Mouse (Mus musculus): Measurements from ENCODE around the gene Tomm40. TPM values are rescaled to one million over a fixed set of nuclear protein-coding genes. Genes with fewer than 3 reads are reported as not detected.
A peak's percentile ranks its signal among the peaks of the same experiment; 100 is the strongest.

The Tomm40 gene
- polyA plus RNA-seq, 1 experiment from 2014 or later: 244 TPM

DNA sequence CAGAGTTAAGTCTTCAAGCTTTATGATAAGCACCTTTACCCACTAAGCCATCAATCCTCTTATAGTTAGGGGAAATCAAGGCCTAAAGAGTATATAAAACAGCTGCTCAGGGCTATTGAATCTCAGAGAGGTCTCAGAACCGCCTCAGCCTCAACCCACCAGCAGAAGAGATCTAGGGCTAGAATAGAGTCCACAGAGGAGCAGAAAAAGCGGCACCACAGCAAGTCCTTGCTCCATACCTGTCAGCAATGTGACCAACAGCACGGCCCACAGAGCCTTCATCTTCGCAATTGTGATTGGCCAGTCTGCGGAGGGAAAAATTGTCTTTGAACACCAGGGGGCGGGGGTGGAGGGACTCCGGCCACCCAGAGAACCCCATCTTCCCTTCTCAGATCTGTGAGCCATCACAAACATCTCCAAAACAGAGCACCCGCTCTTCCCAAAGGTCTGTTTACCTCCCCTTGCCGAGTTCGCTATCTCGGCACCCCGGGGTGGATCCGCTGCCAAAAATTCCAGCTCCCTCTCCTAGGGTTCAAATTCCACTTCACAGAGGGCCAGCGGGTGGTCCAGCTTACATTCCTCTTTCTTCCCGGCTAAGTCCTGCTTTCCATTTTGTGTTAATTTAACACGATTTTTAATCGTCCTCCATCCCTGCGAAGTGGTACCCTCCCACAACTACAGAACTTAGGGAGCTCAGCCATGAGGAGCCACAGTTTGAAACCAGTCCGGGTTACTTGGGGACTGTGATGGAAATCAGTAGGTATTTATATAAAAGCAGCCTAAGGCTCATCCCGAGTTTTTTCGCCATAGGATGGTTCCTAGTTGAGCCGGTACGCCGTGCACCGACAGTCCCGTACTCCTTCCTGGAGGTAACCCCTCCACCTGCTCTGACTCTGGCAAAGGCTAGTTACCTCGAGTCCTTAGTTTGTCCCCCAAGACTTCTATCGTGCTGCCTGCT is 17.0 kb downstream of the Tomm40 start:
- WGBS: 3% methylated on average over 28 of the region's 28 CpGs
- Histone ChIP-seq H3K4me3 (peak overlapping the region; percentile 50), H3K36me3 (peaks cover 33% of the 10 kb centered on the region), H3K27ac (peak overlapping the region; percentile 73), H3K27me3 (ENCODE audit: low read depth, poor library complexity, severe bottlenecking) (no peaks in the 10 kb centered on the region), H3K9me3 (replicated peaks) (peaks cover 3% of the 10 kb centered on the region; the same call in 1 of the 2 replicates), H3K4me1 (peaks cover 39% of the 10 kb centered on the region)
- peak; percentile 63 for DNase-seq (ENCODE audit: low spot score)

DNA sequence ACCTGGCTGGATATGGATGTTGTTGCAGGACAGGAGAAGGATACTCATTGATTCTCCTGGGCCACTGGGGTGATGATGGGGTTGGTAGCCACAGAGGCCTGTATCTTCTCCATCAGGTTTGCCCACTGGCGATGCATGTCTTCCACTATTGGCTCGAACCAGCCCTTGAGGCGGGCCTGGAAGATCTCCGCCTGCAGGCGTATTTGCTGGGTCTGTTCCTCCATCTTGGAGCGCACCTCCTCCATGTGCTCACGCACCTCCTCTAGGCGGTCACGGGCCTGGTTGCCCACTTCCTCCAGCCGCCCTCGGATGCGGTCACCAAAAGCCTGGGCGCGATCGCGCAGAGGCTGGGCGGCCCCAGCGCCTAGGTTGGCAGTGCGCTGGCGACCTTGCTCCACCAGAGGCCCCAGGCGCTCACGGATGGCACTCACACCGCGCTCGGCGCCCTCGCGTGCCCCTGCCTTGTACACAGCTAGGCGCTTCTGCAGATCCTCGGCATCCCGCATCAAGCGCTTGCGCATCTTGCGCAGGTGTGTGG is 18.8 kb downstream of the Tomm40 start:
- Histone ChIP-seq H3K9me3 (replicated peaks) (peaks cover 3% of the 10 kb centered on the region; the same call in 1 of the 2 replicates), H3K4me1 (peaks cover 47% of the 10 kb centered on the region), H3K27me3 (ENCODE audit: low read depth, poor library complexity, severe bottlenecking) (no peaks in the 10 kb centered on the region), H3K4me3 (no peak overlapping the region), H3K36me3 (peaks cover 14% of the 10 kb centered on the region), H3K27ac (no peak overlapping the region)
- 91% methylated on average over 34 of the region's 34 CpGs for WGBS
- no peak for DNase-seq (ENCODE audit: low spot score)

GRCm38 (mm10) chr7:19695881-19696280 is 19.4 kb downstream of the Tomm40 start:
- Histone ChIP-seq H3K27ac (no peak overlapping the region), H3K4me1 (peaks cover 43% of the 10 kb centered on the region), H3K4me3 (no peak overlapping the region), H3K36me3 (peaks cover 13% of the 10 kb centered on the region), H3K27me3 (ENCODE audit: low read depth, poor library complexity, severe bottlenecking) (no peaks in the 10 kb centered on the region), H3K9me3 (replicated peaks) (peaks cover 3% of the 10 kb centered on the region; the same call in 1 of the 2 replicates)
- no peak for DNase-seq (ENCODE audit: low spot score)
- WGBS: 81% methylated on average over 6 of the region's 6 CpGs

- no peak overlapping the region for H3K4me3 ChIP-seq
- no peak for DNase-seq (ENCODE audit: low spot score)
- H3K36me3 ChIP-seq: peaks cover 13% of the 10 kb centered on the region
- no peaks in the 10 kb centered on the region for H3K27me3 ChIP-seq (ENCODE audit: low read depth, poor library complexity, severe bottlenecking)
- H3K4me1 ChIP-seq: peaks cover 41% of the 10 kb centered on the region
- 50% methylated on average over 8 of the region's 8 CpGs for WGBS
- peaks cover 3% of the 10 kb centered on the region; the same call in 1 of the 2 replicates for H3K9me3 ChIP-seq (replicated peaks)
- H3K27ac ChIP-seq: no peak overlapping the region; the same call in 1 of the 2 replicates
Measured at GRCm38 (mm10) chr7:19695213-19695594, 20.0 kb downstream of the Tomm40 start.

- Histone ChIP-seq H3K4me1 (peaks cover 37% of the 10 kb centered on the region), H3K27ac (peak overlapping the region; percentile 44; the same call in 1 of the 2 replicates), H3K9me3 (replicated peaks) (peaks cover 3% of the 10 kb centered on the region; the same call in 1 of the 2 replicates), H3K36me3 (peaks cover 13% of the 10 kb centered on the region), H3K27me3 (ENCODE audit: low read depth, poor library complexity, severe bottlenecking) (no peaks in the 10 kb centered on the region), H3K4me3 (no peak overlapping the region)
- 88% methylated on average over 10 of the region's 10 CpGs for WGBS
- DNase-seq (ENCODE audit: low spot score): no peak
Measured at GRCm38 (mm10) chr7:19694336-19695212, 20.7 kb downstream of the Tomm40 start.

- Histone ChIP-seq H3K27me3 (ENCODE audit: low read depth, poor library complexity, severe bottlenecking) (no peaks in the 10 kb centered on the region), H3K36me3 (peaks cover 13% of the 10 kb centered on the region), H3K4me1 (peaks cover 25% of the 10 kb centered on the region), H3K4me3 (peak overlapping the region; percentile 7; the same call in 1 of the 2 replicates), H3K9me3 (replicated peaks) (peaks cover 3% of the 10 kb centered on the region; the same call in 1 of the 2 replicates), H3K27ac (peak overlapping the region; percentile 75)
- DNase-seq (ENCODE audit: low spot score): no peak
- WGBS: 23% methylated on average over 10 of the region's 10 CpGs
Measured at GRCm38 (mm10) chr7:19693421-19693820, 21.8 kb downstream of the Tomm40 start.

DNA sequence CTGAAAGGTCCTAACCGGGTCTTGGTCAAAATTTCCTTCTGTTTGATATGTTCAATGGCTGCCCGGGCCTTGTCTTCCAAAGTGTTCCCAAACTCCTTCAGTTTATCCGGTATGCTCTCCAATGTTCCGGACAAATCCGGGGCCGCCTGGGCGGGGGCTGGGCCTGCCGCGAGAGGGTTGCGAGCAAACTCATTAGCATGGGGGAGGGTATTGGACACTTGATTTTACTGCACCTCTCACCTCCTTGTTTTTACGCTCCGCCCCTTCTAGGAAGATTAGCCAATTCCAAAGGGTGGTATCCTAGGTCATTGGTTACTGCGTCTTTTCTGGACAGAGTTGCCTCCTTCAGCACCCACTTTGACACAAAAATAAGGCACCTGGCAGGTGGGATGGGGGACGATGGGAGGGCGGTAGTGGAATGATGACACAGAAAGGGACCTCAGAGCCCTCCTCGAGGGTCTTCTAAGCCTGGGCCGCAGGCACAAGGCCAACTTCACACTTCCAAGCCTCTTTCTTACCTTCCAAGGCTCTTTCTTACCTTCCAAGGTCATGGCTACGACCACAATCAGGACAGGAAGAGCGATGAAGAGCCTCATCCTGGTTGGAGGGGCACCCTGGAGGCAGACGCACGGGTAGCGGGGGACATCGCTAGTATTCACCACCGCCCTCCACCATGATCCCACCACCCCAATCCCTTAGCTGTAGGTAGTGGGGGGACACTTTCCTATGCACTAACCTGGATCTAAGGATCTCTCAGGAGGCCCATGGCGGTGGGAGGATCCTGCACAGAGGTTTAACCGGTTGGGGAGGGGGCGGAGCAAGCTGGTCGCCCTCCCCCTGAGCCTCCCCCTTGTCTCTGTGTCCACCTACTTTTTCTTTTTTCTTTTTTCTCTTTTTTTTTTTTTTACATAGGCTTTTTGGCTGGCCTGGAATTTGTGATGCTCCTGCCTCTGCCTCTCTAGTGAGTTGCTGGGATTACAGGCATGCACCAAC is 23.1 kb downstream of the Tomm40 start, which contains the start of gene Apoc1:
Gene Apoc1, minus strand, starts transcription at position 788 of the 993 bp plus-strand sequence.
- peak within 1 kb of the TSS; percentile 14; the same call in 1 of the 2 replicates for H3K4me3 ChIP-seq
- peak within 1 kb of the TSS; percentile 75 for H3K27ac ChIP-seq
- WGBS: 36% methylated on average over 28 of the region's 28 CpGs

GRCm38 (mm10) chr7:19691434-19691833 is 23.8 kb downstream of the Tomm40 start:
- no peaks in the 10 kb centered on the region for H3K9me3 ChIP-seq (replicated peaks)
- peaks cover 23% of the 10 kb centered on the region for H3K4me1 ChIP-seq
- no peak overlapping the region for H3K27ac ChIP-seq
- 0 out of 2 replicates have a peak overlapping the region, but pooled peaks have one; percentile 14 for H3K4me3 ChIP-seq
- WGBS: 75% methylated on average over 6 of the region's 6 CpGs
- H3K36me3 ChIP-seq: peaks cover 7% of the 10 kb centered on the region
- no peak for DNase-seq (ENCODE audit: low spot score)
- no peaks in the 10 kb centered on the region for H3K27me3 ChIP-seq (ENCODE audit: low read depth, poor library complexity, severe bottlenecking)

More for the DNA sequence above, 23.1 kb downstream of the Tomm40 start, which contains the start of gene Apoc1:
- H3K4me1 ChIP-seq: peaks cover 18% of the 10 kb centered on the region
- peaks cover 13% of the 10 kb centered on the region for H3K36me3 ChIP-seq
- H3K27me3 ChIP-seq (ENCODE audit: low read depth, poor library complexity, severe bottlenecking): no peaks in the 10 kb centered on the region
- no peak for DNase-seq (ENCODE audit: low spot score)
- H3K9me3 ChIP-seq (replicated peaks): peaks cover 3% of the 10 kb centered on the region; the same call in 1 of the 2 replicates

DNA sequence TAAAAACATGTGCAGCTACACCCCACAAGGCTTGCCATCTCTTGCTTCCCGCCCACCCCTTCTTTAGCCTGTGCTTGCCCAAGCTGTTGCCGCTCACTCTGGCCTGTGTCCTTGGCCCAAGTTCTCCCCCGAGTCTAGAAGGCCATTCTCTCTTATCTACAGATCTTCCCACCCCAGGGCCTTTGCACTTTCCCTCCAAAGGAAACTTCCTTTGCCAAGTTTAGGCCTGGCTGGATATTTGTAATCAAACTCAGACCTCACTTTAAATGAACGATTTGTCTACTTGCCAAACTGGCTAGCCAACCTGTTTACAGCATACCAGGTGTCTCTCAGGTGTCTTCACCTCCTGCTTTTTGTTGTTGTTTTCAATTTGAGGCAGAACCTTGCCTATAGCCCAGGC is 24.4 kb downstream of the Tomm40 start:
- H3K4me3 ChIP-seq: no peak overlapping the region
- peaks cover 23% of the 10 kb centered on the region for H3K4me1 ChIP-seq
- WGBS: 91% methylated on average over 4 of the region's 4 CpGs
- H3K36me3 ChIP-seq: peaks cover 1% of the 10 kb centered on the region; the same call in 1 of the 2 replicates
- H3K9me3 ChIP-seq (replicated peaks): no peaks in the 10 kb centered on the region
- DNase-seq (ENCODE audit: low spot score): no peak
- no peaks in the 10 kb centered on the region for H3K27me3 ChIP-seq (ENCODE audit: low read depth, poor library complexity, severe bottlenecking)
- H3K27ac ChIP-seq: no peak overlapping the region

DNA sequence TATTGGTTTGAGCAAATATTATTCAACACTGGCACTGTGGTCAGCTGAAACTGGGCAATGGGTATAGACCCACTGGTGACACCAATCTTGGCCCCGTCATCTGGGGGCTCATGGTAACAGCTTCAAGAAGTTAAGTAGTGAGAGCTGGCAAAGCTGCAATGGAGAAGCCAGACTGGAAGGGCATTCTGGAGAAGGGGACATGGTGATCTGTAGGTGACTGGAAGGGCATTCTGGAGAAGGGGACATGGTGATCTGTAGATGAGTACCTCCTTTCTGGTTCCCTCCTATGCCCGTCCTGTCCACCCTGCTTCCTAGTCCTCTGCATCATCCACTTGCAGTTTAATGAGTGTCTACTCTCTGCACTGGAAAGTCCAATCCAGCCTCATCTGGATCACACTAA is 26.6 kb downstream of the Tomm40 start:
- WGBS: 94% methylated on average over 2 of the region's 2 CpGs
- Histone ChIP-seq H3K36me3 (no peaks in the 10 kb centered on the region), H3K27me3 (ENCODE audit: low read depth, poor library complexity, severe bottlenecking) (no peaks in the 10 kb centered on the region), H3K27ac (no peak overlapping the region), H3K9me3 (replicated peaks) (no peaks in the 10 kb centered on the region), H3K4me3 (no peak overlapping the region), H3K4me1 (peaks cover 22% of the 10 kb centered on the region)
- DNase-seq (ENCODE audit: low spot score): no peak

DNA sequence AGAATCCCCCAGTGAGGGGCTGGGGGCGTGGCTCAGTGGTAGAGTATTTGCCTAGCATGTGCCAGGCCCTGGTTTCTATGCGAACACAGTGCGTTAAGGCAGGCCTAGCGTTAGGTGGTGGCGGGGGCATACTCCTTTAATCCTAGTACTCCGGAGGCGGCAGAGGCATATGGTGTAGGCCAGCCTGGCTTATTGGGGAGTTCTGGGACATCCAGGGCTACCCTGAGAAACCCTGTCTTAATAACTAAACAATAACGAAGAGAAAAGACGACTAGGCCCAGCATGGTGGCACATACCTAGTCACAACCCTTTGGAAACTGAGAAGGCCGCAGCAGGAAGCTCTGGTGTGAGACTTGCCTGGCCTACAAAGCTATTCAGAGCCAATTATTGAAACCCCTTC is 27.1 kb downstream of the Tomm40 start:
- no peak overlapping the region for H3K27ac ChIP-seq
- no peaks in the 10 kb centered on the region for H3K36me3 ChIP-seq
- WGBS: 93% methylated on average over 10 of the region's 10 CpGs
- H3K9me3 ChIP-seq (replicated peaks): no peaks in the 10 kb centered on the region
- no peak overlapping the region for H3K4me3 ChIP-seq
- H3K4me1 ChIP-seq: peaks cover 17% of the 10 kb centered on the region
- H3K27me3 ChIP-seq (ENCODE audit: low read depth, poor library complexity, severe bottlenecking): no peaks in the 10 kb centered on the region
- no peak for DNase-seq (ENCODE audit: low spot score)

Measured in limb, embryonic 10.5 days (tissue).